Mouse (Mus musculus) hindbrain, embryonic 10.5 days (tissue): ENCODE data around the gene Fxr1. TPM values are rescaled to one million over a fixed set of nuclear protein-coding genes. Genes with fewer than 3 reads are reported as not detected.
"Not testable (repeated sequence)": the region's sequence is repeated elsewhere in the genome, so short reads cannot be mapped to it uniquely, and the experiment has no call there.

Experiments
- DNase-seq: peaks from one replicate; pipeline ENCODE4 v3.0.0-alpha.2; 2017; ENCODE audit warnings: low spot score
- H3K27ac ChIP-seq: fragments of 300-500 bp; sonication (generic); 2 replicates; pipeline ENCODE4 v1.5.1; 2016; ENCODE audit warnings: mild to moderate bottlenecking, moderate library complexity
- H3K27me3 ChIP-seq: fragments of 300-500 bp; sonication (generic); 2 replicates; pipeline ENCODE4 v1.6.1; 2016; ENCODE audit warnings: mild to moderate bottlenecking; ENCODE audit not compliant: poor library complexity, insufficient read depth, severe bottlenecking
- H3K36me3 ChIP-seq: fragments of 300-500 bp; sonication (generic); 2 replicates; pipeline ENCODE4 v1.6.1; 2016; ENCODE audit warnings: mild to moderate bottlenecking, moderate library complexity
- H3K4me1 ChIP-seq: fragments of 300-500 bp; sonication (generic); replicated peaks from 2 replicates; pipeline ENCODE4 v1.6.1; 2016; ENCODE audit warnings: mild to moderate bottlenecking
- H3K4me3 ChIP-seq: fragments of 300-500 bp; sonication (generic); 2 replicates; pipeline ENCODE4 v1.5.1; 2016; ENCODE audit warnings: mild to moderate bottlenecking, moderate library complexity
- H3K9me3 ChIP-seq: fragments of 300-500 bp; sonication (generic); 2 replicates; pipeline ENCODE4 v1.6.1; 2016; ENCODE audit warnings: mild to moderate bottlenecking, moderate library complexity
- WGBS: fragments of 180-500 bp; shearing (Covaris S2); methylation state at CpG from one replicate; pipeline ENCODE4 v1.1.7; 2016; 5-methylcytosine and 5-hydroxymethylcytosine counted together
- polyA plus RNA-seq: library from polyadenylated mRNA; unstranded; fragments of >200 nt; fragmentation: Nextera tagmentation; extraction: Ambion mirVana; gene quantifications from 2 replicates; pipeline ENCODE4 v1.2.1, GENCODE M21; 2016

Fxr1 gene
- polyA plus RNA-seq, result 35.5 and 55.2 TPM in 2 replicates

DNA sequence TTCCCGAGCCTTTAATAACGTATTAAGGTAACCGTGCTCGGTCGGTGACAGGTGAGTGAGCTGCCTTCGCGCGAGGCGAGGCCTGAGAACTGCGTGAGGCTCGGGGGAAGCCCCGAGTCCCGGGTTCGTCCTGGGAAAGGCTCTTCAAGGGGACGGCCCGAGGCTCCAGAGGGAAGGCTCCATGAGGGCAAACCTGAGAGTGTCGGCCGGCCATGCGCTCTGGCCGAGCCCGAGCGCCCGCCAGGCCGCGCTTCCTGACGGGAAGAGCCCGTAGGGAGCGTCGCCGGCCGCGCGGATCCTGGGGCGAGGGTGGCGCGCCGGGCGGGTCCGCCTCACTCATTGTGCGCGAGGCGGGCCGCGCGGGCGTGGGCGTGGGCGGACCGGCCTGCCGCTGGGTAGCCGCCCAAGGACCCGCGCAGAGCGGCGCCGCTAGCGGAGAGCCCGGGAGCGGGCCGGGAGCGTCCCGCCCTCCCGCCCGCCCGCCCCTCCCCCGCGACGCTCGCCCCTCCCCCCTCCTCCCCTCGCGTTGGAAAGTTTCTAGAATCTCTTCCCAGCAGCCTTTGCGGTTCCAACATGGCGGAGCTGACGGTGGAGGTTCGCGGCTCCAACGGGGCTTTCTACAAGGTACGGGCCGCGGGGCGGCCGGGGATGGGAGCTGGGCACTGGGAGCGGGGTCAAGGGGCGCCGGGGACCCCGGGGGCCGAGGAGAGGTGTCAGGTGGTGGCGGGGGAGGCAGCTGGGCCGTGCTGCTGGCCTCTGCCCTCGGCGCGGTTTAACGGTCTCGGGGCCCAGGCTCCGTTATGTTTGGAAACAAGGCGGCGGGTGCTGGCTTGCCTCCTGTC, at the start of gene Fxr1:
Gene Fxr1, plus strand, starts transcription at position 404 of the 842 bp plus-strand sequence.
- no peaks in the 10 kb centered on the region for H3K27me3 ChIP-seq
- WGBS, result under 1% methylated on average over 77 of the region's 97 CpGs
- H3K27ac ChIP-seq, result peak within 1 kb of the TSS; percentile 100

GRCm38 (mm10) chr3:33979395-33979794, 40.3 kb upstream of the Fxr1 start:
- Histone ChIP-seq H3K36me3 (no peaks in the 10 kb centered on the region), H3K4me1 (no peaks in the 10 kb centered on the region), H3K9me3 (no peaks in the 10 kb centered on the region), H3K27ac (no peak overlapping the region), H3K4me3 (no peak overlapping the region), H3K27me3 (no peaks in the 10 kb centered on the region)
- WGBS, result 84% methylated on average over 6 of the region's 6 CpGs
- DNase-seq, result no peak

More for the DNA sequence above, at the start of gene Fxr1:
- peaks cover 23% of the 10 kb centered on the region; the same call in 1 of the 2 replicates for H3K36me3 ChIP-seq
- no peaks in the 10 kb centered on the region for H3K9me3 ChIP-seq
- peaks cover 14% of the 10 kb centered on the region for H3K4me1 ChIP-seq
- DNase-seq, result peak; percentile 83
- H3K4me3 ChIP-seq, result peak within 1 kb of the TSS; percentile 96

GRCm38 (mm10) chr3:33982746-33983145, 37.0 kb upstream of the Fxr1 start:
- no peak overlapping the region for H3K4me3 ChIP-seq
- no peaks in the 10 kb centered on the region for H3K4me1 ChIP-seq
- H3K36me3 ChIP-seq, result no peaks in the 10 kb centered on the region
- no peaks in the 10 kb centered on the region for H3K9me3 ChIP-seq
- no peaks in the 10 kb centered on the region for H3K27me3 ChIP-seq
- WGBS, result 91% methylated on average over 5 of the region's 5 CpGs
- H3K27ac ChIP-seq, result no peak overlapping the region
- no peak for DNase-seq

GRCm38 (mm10) chr3:33989302-33989701, 30.4 kb upstream of the Fxr1 start:
- H3K4me1 ChIP-seq, result peaks cover 4% of the 10 kb centered on the region; the same call in 1 of the 2 replicates
- no peaks in the 10 kb centered on the region for H3K36me3 ChIP-seq
- no peaks in the 10 kb centered on the region for H3K9me3 ChIP-seq
- 72% methylated on average over 8 of the region's 8 CpGs for WGBS
- H3K4me3 ChIP-seq, result no peak overlapping the region
- no peak overlapping the region for H3K27ac ChIP-seq
- DNase-seq, result no peak
- no peaks in the 10 kb centered on the region for H3K27me3 ChIP-seq

- Histone ChIP-seq H3K27ac (no peak overlapping the region), H3K4me3 (no peak overlapping the region), H3K27me3 (no peaks in the 10 kb centered on the region), H3K4me1 (peaks cover 4% of the 10 kb centered on the region; the same call in 1 of the 2 replicates), H3K36me3 (no peaks in the 10 kb centered on the region), H3K9me3 (no peaks in the 10 kb centered on the region)
- 79% methylated on average over 10 of the region's 10 CpGs for WGBS
- no peak for DNase-seq
Observed at GRCm38 (mm10) chr3:33990451-33990850, 29.3 kb upstream of the Fxr1 start.

GRCm38 (mm10) chr3:33990921-33991320, 28.8 kb upstream of the Fxr1 start:
- Histone ChIP-seq H3K4me3 (no peak overlapping the region), H3K9me3 (no peaks in the 10 kb centered on the region), H3K4me1 (peaks cover 4% of the 10 kb centered on the region; the same call in 1 of the 2 replicates), H3K27me3 (no peaks in the 10 kb centered on the region), H3K27ac (no peak overlapping the region), H3K36me3 (no peaks in the 10 kb centered on the region)
- DNase-seq, result no peak
- WGBS, result 67% methylated on average over 8 of the region's 8 CpGs

DNA sequence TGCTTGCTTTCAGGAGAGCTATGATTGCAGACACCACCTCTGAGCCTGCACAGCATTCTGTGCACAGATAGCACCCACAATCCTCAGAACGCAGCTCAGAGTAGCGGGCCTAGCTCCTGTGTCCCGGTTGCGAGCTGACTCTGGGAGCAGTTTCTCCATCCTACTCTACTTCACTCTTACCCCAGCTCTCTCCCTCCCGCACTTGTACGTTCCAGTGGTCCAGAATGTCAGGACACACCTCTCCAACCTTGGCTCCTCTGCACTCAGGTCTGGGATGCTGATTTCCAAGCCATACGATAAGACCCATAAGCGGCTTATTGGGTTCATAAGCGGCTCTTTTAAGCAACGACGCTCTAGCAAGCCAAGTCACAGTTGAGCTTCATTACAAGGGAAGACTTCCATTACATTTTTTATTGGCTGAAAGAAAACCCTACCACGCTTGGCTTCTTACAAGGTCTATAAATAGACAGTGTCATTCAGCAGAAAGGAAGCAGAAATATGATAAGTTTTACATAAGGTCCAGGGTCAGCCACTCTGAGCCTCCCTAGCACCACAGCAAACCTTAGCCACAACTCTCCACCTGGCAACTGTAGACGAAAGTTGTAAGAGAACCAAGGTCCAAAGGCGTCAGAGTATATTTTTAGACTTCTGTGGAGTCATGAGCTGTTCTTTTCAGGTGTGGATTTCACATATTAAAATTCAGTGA, 26.2 kb upstream of the Fxr1 start:
- Histone ChIP-seq H3K9me3 (no peaks in the 10 kb centered on the region), H3K27ac (no peak overlapping the region), H3K4me1 (peaks cover 4% of the 10 kb centered on the region; the same call in 1 of the 2 replicates), H3K4me3 (no peak overlapping the region), H3K27me3 (no peaks in the 10 kb centered on the region), H3K36me3 (no peaks in the 10 kb centered on the region)
- no peak for DNase-seq
- WGBS, result 92% methylated on average over 14 of the region's 14 CpGs

DNA sequence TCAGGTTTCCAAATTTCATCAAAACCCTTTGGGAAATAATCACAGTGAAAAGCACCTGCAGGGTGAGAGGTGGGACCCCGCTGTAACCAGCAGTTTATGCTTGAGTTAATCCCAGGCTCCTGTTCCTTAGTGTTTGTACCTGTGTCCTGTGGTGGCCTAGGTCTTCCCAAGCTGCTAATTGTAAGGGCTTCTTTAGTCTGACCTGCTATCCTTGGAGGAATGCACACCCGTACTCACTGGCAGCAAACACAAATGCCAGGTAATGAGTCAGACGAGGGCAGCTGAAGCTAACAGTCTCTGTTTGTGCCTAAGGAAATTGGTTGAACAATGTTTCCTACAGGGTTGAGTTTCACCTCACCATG, 25.6 kb upstream of the Fxr1 start:
- Histone ChIP-seq H3K4me3 (no peak overlapping the region), H3K27me3 (no peaks in the 10 kb centered on the region), H3K27ac (no peak overlapping the region), H3K4me1 (peaks cover 4% of the 10 kb centered on the region; the same call in 1 of the 2 replicates), H3K36me3 (no peaks in the 10 kb centered on the region), H3K9me3 (no peaks in the 10 kb centered on the region)
- DNase-seq, result no peak
- 80% methylated on average over 3 of the region's 3 CpGs for WGBS

GRCm38 (mm10) chr3:34001691-34002090, 18.1 kb upstream of the Fxr1 start:
- not testable (repeated sequence) for H3K4me3 ChIP-seq, DNase-seq, H3K4me1 ChIP-seq, H3K36me3 ChIP-seq, H3K27ac ChIP-seq, H3K9me3 ChIP-seq, H3K27me3 ChIP-seq

GRCm38 (mm10) chr3:34003860-34004259, 15.9 kb upstream of the Fxr1 start:
- H3K27ac ChIP-seq, result no peak overlapping the region
- H3K36me3 ChIP-seq, result no peaks in the 10 kb centered on the region
- H3K27me3 ChIP-seq, result no peaks in the 10 kb centered on the region
- H3K9me3 ChIP-seq, result no peaks in the 10 kb centered on the region
- 88% methylated on average over 3 of the region's 3 CpGs for WGBS
- DNase-seq, result no peak
- H3K4me3 ChIP-seq, result no peak overlapping the region
- no peaks in the 10 kb centered on the region for H3K4me1 ChIP-seq

DNA sequence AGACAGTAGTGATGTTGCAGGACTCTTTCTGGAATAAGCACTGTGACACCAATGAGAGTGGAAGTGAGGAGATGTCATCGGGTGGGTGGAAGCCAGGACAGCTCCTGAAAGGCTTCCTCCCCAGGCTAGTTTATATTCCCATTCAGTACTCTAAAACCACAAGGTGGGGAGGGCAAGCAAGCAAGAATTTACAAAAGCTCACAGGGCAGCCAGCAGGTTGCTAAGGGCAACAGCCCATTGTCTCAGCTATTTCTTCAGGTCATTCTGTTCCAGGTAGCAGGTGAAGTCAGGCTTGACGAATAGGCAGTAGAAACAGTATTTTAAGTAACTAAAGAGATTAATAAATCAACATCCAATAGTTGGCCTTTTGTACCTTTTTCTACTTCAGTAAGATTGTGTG, 13.4 kb upstream of the Fxr1 start:
- H3K4me3 ChIP-seq, result no peak overlapping the region
- H3K9me3 ChIP-seq, result no peaks in the 10 kb centered on the region
- DNase-seq, result no peak
- H3K27me3 ChIP-seq, result no peaks in the 10 kb centered on the region
- no peaks in the 10 kb centered on the region for H3K4me1 ChIP-seq
- H3K27ac ChIP-seq, result no peak overlapping the region
- no peaks in the 10 kb centered on the region for H3K36me3 ChIP-seq
- WGBS, result 42% methylated on average over 2 of the region's 2 CpGs

GRCm38 (mm10) chr3:34006824-34007223, 12.9 kb upstream of the Fxr1 start:
- no peak overlapping the region for H3K27ac ChIP-seq
- WGBS, result 78% methylated on average over 3 of the region's 3 CpGs
- no peaks in the 10 kb centered on the region for H3K9me3 ChIP-seq
- DNase-seq, result no peak
- H3K36me3 ChIP-seq, result no peaks in the 10 kb centered on the region
- no peaks in the 10 kb centered on the region for H3K4me1 ChIP-seq
- H3K27me3 ChIP-seq, result no peaks in the 10 kb centered on the region
- H3K4me3 ChIP-seq, result no peak overlapping the region

GRCm38 (mm10) chr3:34007611-34008010, 12.1 kb upstream of the Fxr1 start:
- no peaks in the 10 kb centered on the region for H3K9me3 ChIP-seq
- no peak overlapping the region for H3K4me3 ChIP-seq
- no peak for DNase-seq
- WGBS, result 57% methylated on average over 4 of the region's 4 CpGs
- no peaks in the 10 kb centered on the region for H3K36me3 ChIP-seq
- no peak overlapping the region for H3K27ac ChIP-seq
- no peaks in the 10 kb centered on the region for H3K4me1 ChIP-seq
- H3K27me3 ChIP-seq, result no peaks in the 10 kb centered on the region
